Mouse (Mus musculus) midbrain, embryonic 14.5 days (tissue): ENCODE data around the gene Farsa. TPM values are rescaled to one million over a fixed set of nuclear protein-coding genes. Genes with fewer than 3 reads are reported as not detected.
"Not testable (repeated sequence)": the region's sequence is repeated elsewhere in the genome, so short reads cannot be mapped to it uniquely, and the experiment has no call there.

Experiments used
- ATAC-seq: fragments of 200-750 bp; cut with Nextera tagmentation; 2 replicates; pipeline ENCODE4 v1.8.0; 2017; ENCODE audit warnings: moderate number of reproducible peaks, moderate library complexity; ENCODE audit not compliant: low FRiP score, low TSS enrichment
- DNase-seq: peaks from one replicate; pipeline ENCODE4 v3.0.0-alpha.2; 2015
- H3K27ac ChIP-seq: fragments of 300-500 bp; sonication (generic); replicated peaks from 2 replicates; pipeline ENCODE4 v1.5.1; 2014; ENCODE audit warnings: mild to moderate bottlenecking, low read depth, low read length, moderate library complexity
- H3K27me3 ChIP-seq: fragments of 300-500 bp; sonication (generic); 2 replicates; pipeline ENCODE4 v1.6.1; 2014; ENCODE audit warnings: low read length, control low read depth, mixed read lengths; ENCODE audit not compliant: control insufficient read depth, insufficient read depth
- H3K36me3 ChIP-seq: fragments of 300-500 bp; sonication (generic); 2 replicates; pipeline ENCODE4 v1.6.1; 2014; ENCODE audit warnings: low read length, control low read depth; ENCODE audit not compliant: control insufficient read depth, insufficient read depth
- H3K4me1 ChIP-seq: fragments of 300-500 bp; sonication (generic); 2 replicates; pipeline ENCODE4 v1.6.1; 2014; ENCODE audit warnings: mild to moderate bottlenecking, antibody characterized with exemption, low read length, control low read depth; ENCODE audit not compliant: control insufficient read depth, insufficient read depth
- H3K4me2 ChIP-seq: fragments of 300-500 bp; sonication (generic); 2 replicates; pipeline ENCODE4 v1.6.1; 2014; ENCODE audit warnings: mild to moderate bottlenecking, low read length, moderate library complexity
- H3K4me3 ChIP-seq: fragments of 300-500 bp; sonication (generic); replicated peaks from 2 replicates; pipeline ENCODE4 v1.5.1; 2014; ENCODE audit warnings: low read depth, low read length
- H3K9ac ChIP-seq: fragments of 300-500 bp; sonication (generic); replicated peaks from 2 replicates; pipeline ENCODE4 v1.6.1; 2014; ENCODE audit warnings: mild to moderate bottlenecking, low read length, moderate library complexity
- H3K9me3 ChIP-seq: fragments of 300-500 bp; sonication (generic); 2 replicates; pipeline ENCODE4 v1.6.1; 2016; ENCODE audit warnings: low read length, control low read depth, mixed read lengths; ENCODE audit not compliant: control insufficient read depth
- WGBS: fragments of 180-500 bp; shearing (Covaris S2); extraction: QIAGEN DNeasy Blood & Tissue Kit; methylation state at CpG from one replicate; pipeline ENCODE4 v1.1.7; 2014; 5-methylcytosine and 5-hydroxymethylcytosine counted together
- polyA plus RNA-seq: library from polyadenylated mRNA; unstranded; fragments of >200 nt; fragmentation: Nextera tagmentation; extraction: Ambion mirVana; gene quantifications from 2 replicates; pipeline ENCODE4 v1.2.1, GENCODE M21; 2014

The Farsa gene
- polyA plus RNA-seq, 1 experiment from 2014 or later: 95.6 TPM

GRCm38 (mm10) chr8:84814555-84815441 is 42.0 kb upstream of the Farsa start:
- no peaks in the 10 kb centered on the region for H3K9me3 ChIP-seq
- peak; percentile 71 for DNase-seq
- no peak overlapping the region for H3K4me2 ChIP-seq
- H3K4me3 ChIP-seq: no peak overlapping the region
- 30% methylated on average over 19 of the region's 19 CpGs for WGBS
- peaks cover 16% of the 10 kb centered on the region for H3K4me1 ChIP-seq
- peak; percentile 31 for ATAC-seq
- no peaks in the 10 kb centered on the region for H3K36me3 ChIP-seq
- peak overlapping the region; percentile 66 for H3K27ac ChIP-seq
- no peak overlapping the region; the same call in 1 of the 2 replicates for H3K9ac ChIP-seq
- peaks cover 15% of the 10 kb centered on the region; the same call in 1 of the 2 replicates for H3K27me3 ChIP-seq

DNA sequence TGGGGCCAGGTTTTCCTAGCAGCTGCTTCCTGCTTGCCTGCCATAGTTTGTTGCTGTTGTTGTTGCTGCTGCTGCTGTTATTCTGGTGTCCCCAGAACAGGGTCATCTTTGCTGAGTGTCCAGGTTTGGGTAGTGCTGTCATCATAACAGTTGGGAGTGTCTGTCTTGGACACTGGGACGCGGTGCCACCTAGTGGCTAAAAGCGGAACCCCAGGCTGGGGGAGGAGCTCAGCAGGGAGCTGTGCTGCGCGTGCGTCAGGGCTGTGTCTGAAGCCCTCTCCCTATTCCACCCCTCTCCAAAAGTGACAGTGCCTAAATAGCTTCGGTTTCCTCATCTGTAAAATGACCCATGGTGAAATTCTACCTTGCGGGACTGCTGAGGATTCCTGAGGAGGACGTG is 41.2 kb upstream of the Farsa start:
- Histone ChIP-seq H3K4me2 (no peak overlapping the region), H3K4me3 (no peak overlapping the region), H3K9me3 (no peaks in the 10 kb centered on the region), H3K27ac (peak overlapping the region; percentile 66; the same call in 1 of the 2 replicates), H3K27me3 (peaks cover 15% of the 10 kb centered on the region; the same call in 1 of the 2 replicates), H3K4me1 (peaks cover 13% of the 10 kb centered on the region), H3K9ac (no peak overlapping the region), H3K36me3 (no peaks in the 10 kb centered on the region)
- ATAC-seq (peak; percentile 24; the same call in 1 of the 2 replicates), DNase-seq (peak; percentile 89)
- 11% methylated on average over 9 of the region's 9 CpGs for WGBS

DNA sequence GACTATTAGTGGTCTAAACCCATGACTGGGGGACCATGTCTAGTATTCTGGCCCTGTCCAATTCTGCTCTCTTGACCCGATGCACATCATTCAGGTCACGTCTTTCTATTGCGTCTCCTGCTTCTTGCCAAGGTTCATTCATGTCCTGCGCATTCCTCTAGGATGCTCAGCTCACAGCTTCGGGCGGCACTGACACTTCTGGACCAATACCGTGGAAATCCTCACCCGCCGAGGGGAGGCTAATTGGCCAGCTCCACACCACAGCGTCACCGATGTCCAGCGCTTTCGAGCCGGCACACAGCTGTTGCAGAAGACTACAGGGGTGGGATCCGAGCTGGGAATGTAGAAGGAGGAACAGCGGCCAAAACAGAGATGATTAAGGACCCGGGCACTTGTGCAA is 40.7 kb upstream of the Farsa start:
- Histone ChIP-seq H3K4me1 (peaks cover 13% of the 10 kb centered on the region), H3K27ac (no peak overlapping the region), H3K36me3 (no peaks in the 10 kb centered on the region), H3K9ac (no peak overlapping the region), H3K4me2 (no peak overlapping the region), H3K4me3 (no peak overlapping the region), H3K27me3 (peaks cover 15% of the 10 kb centered on the region; the same call in 1 of the 2 replicates), H3K9me3 (no peaks in the 10 kb centered on the region)
- 81% methylated on average over 17 of the region's 17 CpGs for WGBS
- DNase-seq: no peak
- ATAC-seq: no peak

GRCm38 (mm10) chr8:84822723-84823122 is 34.1 kb upstream of the Farsa start, which contains the start of gene Dand5:
Gene Dand5 (minus strand): TSS chr8:84822823.
- ATAC-seq: no peak
- Histone ChIP-seq H3K4me1 (no peaks in the 10 kb centered on the region), H3K27me3 (no peaks in the 10 kb centered on the region), H3K27ac (no peak within 1 kb of the TSS), H3K4me3 (peak within 1 kb of the TSS; percentile 15; the same call in 1 of the 2 replicates), H3K9me3 (no peaks in the 10 kb centered on the region), H3K9ac (no peak within 1 kb of the TSS; the same call in 1 of the 2 replicates), H3K4me2 (peak within 1 kb of the TSS; percentile 53), H3K36me3 (no peaks in the 10 kb centered on the region)
- no peak for DNase-seq
- 34% methylated on average over 3 of the region's 3 CpGs for WGBS

- Histone ChIP-seq H3K4me3 (peak overlapping the region; percentile 15; the same call in 1 of the 2 replicates), H3K27ac (no peak overlapping the region), H3K36me3 (no peaks in the 10 kb centered on the region), H3K4me1 (no peaks in the 10 kb centered on the region), H3K9ac (no peak overlapping the region; the same call in 1 of the 2 replicates), H3K4me2 (peak overlapping the region; percentile 53), H3K27me3 (no peaks in the 10 kb centered on the region), H3K9me3 (no peaks in the 10 kb centered on the region)
- under 1% methylated on average over 18 of the region's 18 CpGs for WGBS
- ATAC-seq: peak; percentile 78
- DNase-seq: peak; percentile 93
Observed at GRCm38 (mm10) chr8:84823653-84824052, 33.1 kb upstream of the Farsa start.

DNA sequence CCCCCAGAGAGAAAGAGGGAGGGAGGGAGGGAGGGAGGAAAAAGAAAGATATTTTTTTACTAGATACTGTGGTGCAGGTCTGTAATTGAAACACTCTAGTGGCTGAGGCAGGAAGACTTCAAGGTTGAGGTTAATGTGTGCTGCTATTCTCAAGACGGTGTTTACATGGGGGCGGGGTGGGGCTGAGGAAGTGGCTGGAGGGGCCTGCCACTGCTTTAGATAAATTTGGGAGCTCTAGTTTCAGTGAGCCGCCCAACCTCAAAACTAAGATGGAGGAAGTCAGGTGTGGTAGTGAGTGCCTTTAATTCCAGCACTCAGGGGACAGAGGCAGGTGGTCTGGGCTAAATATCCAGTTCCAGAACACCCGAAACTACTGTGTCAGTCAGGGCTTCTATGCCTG is 31.2 kb upstream of the Farsa start:
- Histone ChIP-seq H3K27me3 (no peaks in the 10 kb centered on the region), H3K4me3 (no peak overlapping the region), H3K4me2 (no peak overlapping the region), H3K27ac (no peak overlapping the region), H3K9me3 (no peaks in the 10 kb centered on the region), H3K36me3 (no peaks in the 10 kb centered on the region), H3K9ac (no peak overlapping the region), H3K4me1 (no peaks in the 10 kb centered on the region)
- WGBS: 74% methylated on average over 4 of the region's 4 CpGs
- no peak for DNase-seq
- ATAC-seq: no peak

- not testable (repeated sequence) for H3K36me3 ChIP-seq, H3K4me3 ChIP-seq, H3K4me2 ChIP-seq, H3K9me3 ChIP-seq, H3K9ac ChIP-seq, ATAC-seq, H3K4me1 ChIP-seq, H3K27me3 ChIP-seq, DNase-seq, H3K27ac ChIP-seq
- 83% methylated on average over 1 of the region's 2 CpGs for WGBS
Observed at GRCm38 (mm10) chr8:84826518-84826917, 30.3 kb upstream of the Farsa start.

DNA sequence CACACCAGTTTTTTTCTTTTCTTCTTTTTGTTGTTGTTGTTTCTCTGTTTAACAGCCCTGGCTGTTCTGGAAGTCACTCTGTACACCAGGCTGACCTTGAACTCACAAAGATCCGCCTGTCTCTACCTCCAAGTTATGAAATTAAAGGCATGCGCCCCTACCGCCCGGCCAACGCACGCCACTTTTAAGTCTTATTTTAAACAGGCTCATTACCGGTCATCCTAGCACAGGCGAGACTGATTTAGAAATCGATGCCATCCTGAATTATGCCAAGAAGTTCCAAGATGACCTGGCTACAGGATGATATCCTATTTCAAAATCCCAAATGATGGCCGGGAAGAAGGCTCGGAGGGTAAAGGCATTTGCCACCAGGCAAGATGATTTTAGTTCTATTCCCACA is 25.3 kb upstream of the Farsa start, which contains the start of gene Gadd45gip1:
Gadd45gip1 (plus strand) TSS at position 33 of the 400 bp plus-strand sequence.
- WGBS: 84% methylated on average over 11 of the region's 11 CpGs

More for the DNA sequence above, 25.3 kb upstream of the Farsa start, which contains the start of gene Gadd45gip1:
- Histone ChIP-seq H3K9ac (peak within 1 kb of the TSS; percentile 93), H3K9me3 (no peaks in the 10 kb centered on the region), H3K4me1 (peaks cover 8% of the 10 kb centered on the region; the same call in 1 of the 2 replicates), H3K27ac (peak within 1 kb of the TSS; percentile 94), H3K27me3 (no peaks in the 10 kb centered on the region), H3K36me3 (peaks cover 32% of the 10 kb centered on the region), H3K4me3 (peak within 1 kb of the TSS; percentile 85), H3K4me2 (peak within 1 kb of the TSS; percentile 67)
- ATAC-seq (no peak), DNase-seq (no peak)
